Mouse (Mus musculus): ENCODE results near the gene Ncdn.

The Ncdn gene

GRCm38 (mm10) chr4:126706630-126707438 lies 46.4 kb downstream of the Ncdn start:
- DNase-seq, result no peak

- no peak for DNase-seq
Observed at GRCm38 (mm10) chr4:126696908-126697307, 56.3 kb downstream of the Ncdn start.

All from kidney, postnatal 10 days (tissue).